Mouse (Mus musculus) lung, embryonic 14.5 days (tissue): Measurements from ENCODE around the gene Slc30a2. TPM values are rescaled to one million over a fixed set of nuclear protein-coding genes. Genes with fewer than 3 reads are reported as not detected.
A peak's percentile ranks its signal among the peaks of the same experiment; 100 is the strongest.
"Not testable (repeated sequence)": the region's sequence is repeated elsewhere in the genome, so short reads cannot be mapped to it uniquely, and the experiment has no call there.

Experiments used
- ATAC-seq: fragments of 200-750 bp; cut with Nextera tagmentation; 2 replicates; pipeline ENCODE4 v1.8.0; 2017; ENCODE audit warnings: mild to moderate bottlenecking, moderate TSS enrichment, moderate library complexity; ENCODE audit not compliant: insufficient read depth
- DNase-seq: peaks from one replicate; pipeline ENCODE4 v3.0.0-alpha.2; 2015
- H3K27ac ChIP-seq: fragments of 300-500 bp; sonication (generic); 2 replicates; pipeline ENCODE4 v1.5.1; 2014; ENCODE audit warnings: low read depth, mild to moderate bottlenecking, moderate library complexity
- H3K27me3 ChIP-seq: fragments of 300-500 bp; sonication (generic); 2 replicates; pipeline ENCODE4 v1.6.1; 2014; ENCODE audit warnings: low read length, control low read depth; ENCODE audit not compliant: insufficient read depth
- H3K36me3 ChIP-seq: fragments of 300-500 bp; sonication (generic); 2 replicates; pipeline ENCODE4 v1.6.1; 2014; ENCODE audit warnings: control low read depth; ENCODE audit not compliant: insufficient read depth
- H3K4me1 ChIP-seq: fragments of 300-500 bp; sonication (generic); 2 replicates; pipeline ENCODE4 v1.6.1; 2014; ENCODE audit warnings: antibody characterized with exemption, control low read depth; ENCODE audit not compliant: insufficient read depth
- H3K4me2 ChIP-seq: fragments of 300-500 bp; sonication (generic); 2 replicates; pipeline ENCODE4 v1.6.1; 2014; ENCODE audit warnings: mild to moderate bottlenecking
- H3K4me3 ChIP-seq: fragments of 300-500 bp; sonication (generic); 2 replicates; pipeline ENCODE4 v1.5.1; 2014; ENCODE audit warnings: low read depth, low read length
- H3K9ac ChIP-seq: fragments of 300-500 bp; sonication (generic); 2 replicates; pipeline ENCODE4 v1.6.1; 2014
- H3K9me3 ChIP-seq: fragments of 300-500 bp; sonication (generic); 2 replicates; pipeline ENCODE4 v1.6.1; 2016; ENCODE audit warnings: low read depth, low read length, control low read depth
- CTCF ChIP-seq: IDR thresholded peaks from 2 replicates; pipeline ENCODE4 v1.5.1; 2016; ENCODE audit warnings: antibody characterized with exemption, low read depth
- WGBS: fragments of 180-500 bp; shearing (Covaris S2); extraction: QIAGEN DNeasy Blood & Tissue Kit; methylation state at CpG from one replicate; pipeline ENCODE4 v1.1.7; 2014; 5-methylcytosine and 5-hydroxymethylcytosine counted together
- polyA plus RNA-seq: library from polyadenylated mRNA; unstranded; fragments of >200 nt; fragmentation: Nextera tagmentation; extraction: Ambion mirVana; gene quantifications from 2 replicates; pipeline ENCODE4 v1.2.1, GENCODE M21; 2014

Gene Slc30a2
- 0.05 TPM in 1 of 2 replicates, not detected in the other for polyA plus RNA-seq

- no peaks in the 10 kb centered on the region for H3K4me1 ChIP-seq
- peak within 1 kb of the TSS; percentile 27 for H3K4me3 ChIP-seq
- no peak for TF ChIP-seq CTCF
- H3K9ac ChIP-seq, result peak within 1 kb of the TSS; percentile 32; the same call in 1 of the 2 replicates
- H3K27ac ChIP-seq, result no peak within 1 kb of the TSS
- no peaks in the 10 kb centered on the region for H3K36me3 ChIP-seq
- DNase-seq (peak; percentile 20), ATAC-seq (no peak)
- peaks cover 42% of the 10 kb centered on the region for H3K27me3 ChIP-seq
- no peaks in the 10 kb centered on the region for H3K9me3 ChIP-seq
- peak within 1 kb of the TSS; percentile 58 for H3K4me2 ChIP-seq
- WGBS, result 2% methylated on average over 61 of the region's 61 CpGs
Measured at GRCm38 (mm10) chr4:134343071-134344031, at the start of gene Slc30a2. Gene Slc30a2 (plus strand): TSS chr4:134343181.

DNA sequence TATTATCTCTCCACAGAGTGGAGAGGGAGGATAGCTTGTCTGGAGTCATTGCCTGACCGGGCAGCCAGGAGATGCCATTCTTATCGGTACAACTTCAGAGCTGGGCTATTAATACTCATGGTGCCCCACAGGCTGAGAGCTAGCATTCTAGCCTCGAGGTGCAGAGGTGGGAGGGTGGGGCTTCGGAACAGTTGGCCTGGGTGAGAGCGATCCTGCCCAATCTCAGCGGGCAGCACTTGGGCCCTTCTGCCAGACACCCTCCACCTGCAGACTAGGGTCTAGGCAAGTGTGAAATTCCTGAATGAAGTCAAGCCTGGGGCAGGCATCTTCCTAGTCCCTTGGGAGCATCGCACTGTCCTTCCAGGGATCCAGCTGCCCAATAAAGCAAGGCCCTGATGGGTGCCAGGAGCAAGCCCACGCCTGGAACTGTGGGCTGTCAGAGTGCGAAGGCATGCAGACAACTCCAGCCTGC is 49.3 kb upstream of the Slc30a2 start:
- no peak overlapping the region for H3K4me3 ChIP-seq
- no peak for TF ChIP-seq CTCF
- H3K9me3 ChIP-seq, result 0 out of 2 replicates have a peak, but pooled peaks cover 2% of the 10 kb centered on the region
- no peak overlapping the region for H3K9ac ChIP-seq
- H3K27me3 ChIP-seq, result no peaks in the 10 kb centered on the region
- no peaks in the 10 kb centered on the region; the same call in 1 of the 2 replicates for H3K4me1 ChIP-seq
- H3K27ac ChIP-seq, result no peak overlapping the region
- WGBS, result 42% methylated on average over 9 of the region's 9 CpGs
- H3K4me2 ChIP-seq, result no peak overlapping the region
- peak; percentile 22; the same call in 1 of the 2 replicates for ATAC-seq
- DNase-seq, result no peak
- no peaks in the 10 kb centered on the region for H3K36me3 ChIP-seq

GRCm38 (mm10) chr4:134296096-134296495 is 46.9 kb upstream of the Slc30a2 start:
- DNase-seq, H3K27me3 ChIP-seq, H3K36me3 ChIP-seq, H3K27ac ChIP-seq, H3K4me1 ChIP-seq, ATAC-seq, H3K4me3 ChIP-seq, H3K4me2 ChIP-seq, H3K9ac ChIP-seq, H3K9me3 ChIP-seq: not testable (repeated sequence)
- 74% methylated on average over 4 of the region's 4 CpGs for whole genome bisulfite sequencing

- TF ChIP-seq CTCF, result 0 out of 2 replicates have a peak, but pooled peaks have one; percentile 18
- DNase-seq (no peak), ATAC-seq (no peak)
- Histone ChIP-seq H3K9me3 (0 out of 2 replicates have a peak, but pooled peaks cover 2% of the 10 kb centered on the region), H3K4me3 (no peak overlapping the region), H3K27ac (no peak overlapping the region), H3K36me3 (no peaks in the 10 kb centered on the region), H3K27me3 (no peaks in the 10 kb centered on the region), H3K4me1 (no peaks in the 10 kb centered on the region; the same call in 1 of the 2 replicates), H3K4me2 (no peak overlapping the region), H3K9ac (no peak overlapping the region)
- 91% methylated on average over 4 of the region's 4 CpGs for WGBS
Measured at GRCm38 (mm10) chr4:134296523-134296922, 46.5 kb upstream of the Slc30a2 start.

DNA sequence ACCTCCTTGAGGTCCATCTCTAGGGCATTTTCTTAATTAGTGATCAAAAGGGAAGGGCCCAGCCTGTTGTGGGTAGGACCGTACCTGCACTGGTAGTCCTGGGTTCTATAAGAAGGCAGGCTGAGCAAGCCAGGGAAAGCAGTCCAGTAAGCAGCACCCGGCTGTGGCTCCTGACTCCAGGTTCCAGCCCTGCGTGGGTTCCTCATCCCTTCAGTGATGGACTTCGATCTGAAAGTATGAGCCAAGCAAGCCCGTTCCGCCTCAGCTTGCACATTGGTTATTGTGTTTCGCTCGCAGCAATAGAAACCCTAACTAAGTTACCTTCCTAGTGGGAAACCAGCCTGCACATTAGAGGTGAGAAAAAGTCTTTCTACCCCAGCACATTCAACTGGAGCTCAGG is 45.6 kb upstream of the Slc30a2 start:
- Histone ChIP-seq H3K27ac (no peak overlapping the region), H3K9me3 (0 out of 2 replicates have a peak, but pooled peaks cover 2% of the 10 kb centered on the region), H3K27me3 (no peaks in the 10 kb centered on the region), H3K4me2 (no peak overlapping the region), H3K4me1 (no peaks in the 10 kb centered on the region), H3K9ac (no peak overlapping the region), H3K4me3 (no peak overlapping the region), H3K36me3 (no peaks in the 10 kb centered on the region)
- DNase-seq (no peak), ATAC-seq (no peak)
- no peak for TF ChIP-seq CTCF
- whole genome bisulfite sequencing, result 93% methylated on average over 8 of the region's 8 CpGs

DNA sequence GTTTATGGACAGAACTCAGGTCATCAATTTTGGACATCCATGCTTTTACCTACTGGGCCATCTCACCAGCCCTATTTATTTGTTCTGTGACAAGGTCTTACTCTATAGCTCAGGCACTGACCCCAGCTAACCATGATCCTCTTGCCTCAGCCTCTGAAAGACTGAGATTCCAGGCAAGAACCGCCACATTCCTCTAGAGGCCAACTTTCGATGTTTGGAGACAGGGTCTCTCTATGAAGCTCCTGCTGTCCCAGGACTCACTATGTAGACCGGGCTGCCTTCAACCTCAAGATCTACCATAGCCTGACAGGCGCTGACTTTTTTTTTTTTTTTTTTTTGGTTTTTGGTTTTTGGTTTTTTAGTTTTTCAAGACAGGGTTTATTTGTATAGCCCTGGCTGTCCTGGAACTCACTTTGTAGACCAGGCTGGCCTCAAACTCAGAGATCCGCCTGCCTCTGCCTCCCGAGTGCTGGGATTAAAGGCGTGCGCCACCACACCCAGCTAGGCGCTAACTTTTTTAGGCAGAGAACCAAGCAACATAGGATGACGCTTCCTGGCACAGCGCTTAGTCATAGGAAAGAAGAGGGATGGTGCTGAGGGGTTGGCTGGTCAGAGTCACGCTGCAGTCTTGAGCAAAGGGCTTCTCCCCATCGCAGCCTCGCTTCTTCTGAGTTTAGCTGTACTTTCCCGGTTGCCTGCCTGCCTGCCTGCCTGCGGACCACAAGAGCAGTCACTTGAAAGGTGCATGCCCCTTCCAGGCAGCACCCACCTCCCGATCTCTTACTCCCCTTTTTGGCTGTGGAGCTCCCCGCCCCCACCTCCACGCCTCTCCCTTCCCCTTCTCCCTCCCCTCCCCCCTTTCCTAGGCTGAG is 44.1 kb upstream of the Slc30a2 start:
- no peak for ATAC-seq
- no peaks in the 10 kb centered on the region for H3K36me3 ChIP-seq
- no peak for TF ChIP-seq CTCF
- no peak overlapping the region for H3K27ac ChIP-seq
- no peak overlapping the region for H3K4me2 ChIP-seq
- no peak for DNase-seq
- 72% methylated on average over 19 of the region's 19 CpGs for WGBS
- H3K4me3 ChIP-seq, result no peak overlapping the region
- H3K9me3 ChIP-seq, result 0 out of 2 replicates have a peak, but pooled peaks cover 2% of the 10 kb centered on the region
- H3K9ac ChIP-seq, result no peak overlapping the region
- no peaks in the 10 kb centered on the region for H3K4me1 ChIP-seq
- H3K27me3 ChIP-seq, result no peaks in the 10 kb centered on the region

- no peak overlapping the region; the same call in 1 of the 2 replicates for H3K27ac ChIP-seq
- H3K9ac ChIP-seq, result no peak overlapping the region
Measured at GRCm38 (mm10) chr4:134299498-134299810, 43.5 kb upstream of the Slc30a2 start.

More at GRCm38 (mm10) chr4:134299498-134299810, 43.5 kb upstream of the Slc30a2 start:
- no peak overlapping the region for H3K4me2 ChIP-seq
- no peaks in the 10 kb centered on the region for H3K27me3 ChIP-seq
- no peak for TF ChIP-seq CTCF
- DNase-seq (no peak), ATAC-seq (no peak)
- 58% methylated on average over 4 of the region's 4 CpGs for WGBS
- no peaks in the 10 kb centered on the region for H3K4me1 ChIP-seq
- no peaks in the 10 kb centered on the region for H3K36me3 ChIP-seq
- 0 out of 2 replicates have a peak, but pooled peaks cover 2% of the 10 kb centered on the region for H3K9me3 ChIP-seq
- no peak overlapping the region for H3K4me3 ChIP-seq
